Mouse (Mus musculus) hindbrain, postnatal 0 days (tissue): Measurements from ENCODE around the gene Sec24c. TPM values are rescaled to one million over a fixed set of nuclear protein-coding genes. Genes with fewer than 3 reads are reported as not detected.

Source experiments
- ATAC-seq: fragments of 200-750 bp; cut with Nextera tagmentation; 2 replicates; pipeline ENCODE4 v1.8.0; 2017; ENCODE audit warnings: mild to moderate bottlenecking, moderate TSS enrichment, moderate library complexity
- DNase-seq: peaks from one replicate; pipeline ENCODE4 v3.0.0-alpha.2; 2015; ENCODE audit warnings: low spot score
- H3K27ac ChIP-seq: fragments of 300-500 bp; sonication (generic); 2 replicates; pipeline ENCODE4 v1.5.1; 2014; ENCODE audit warnings: mild to moderate bottlenecking
- H3K27me3 ChIP-seq: fragments of 300-500 bp; sonication (generic); 2 replicates; pipeline ENCODE4 v1.6.1; 2014; ENCODE audit warnings: low read length, mixed read lengths; ENCODE audit not compliant: insufficient read depth
- H3K36me3 ChIP-seq: fragments of 300-500 bp; sonication (generic); 2 replicates; pipeline ENCODE4 v1.6.1; 2014; ENCODE audit warnings: low read length, mixed read lengths; ENCODE audit not compliant: insufficient read depth
- H3K4me1 ChIP-seq: fragments of 300-500 bp; sonication (generic); 2 replicates; pipeline ENCODE4 v1.6.1; 2014; ENCODE audit warnings: antibody characterized with exemption, low read length, mixed read lengths; ENCODE audit not compliant: insufficient read depth
- H3K4me2 ChIP-seq: fragments of 300-500 bp; sonication (generic); 2 replicates; pipeline ENCODE4 v1.6.1; 2014; ENCODE audit warnings: low read depth, mild to moderate bottlenecking, low read length, moderate library complexity, mixed read lengths
- H3K4me3 ChIP-seq: fragments of 300-500 bp; sonication (generic); 2 replicates; pipeline ENCODE4 v1.5.1; 2014; ENCODE audit warnings: low read length
- H3K9ac ChIP-seq: fragments of 300-500 bp; sonication (generic); replicated peaks from 2 replicates; pipeline ENCODE4 v1.6.1; 2014; ENCODE audit warnings: mild to moderate bottlenecking, low read length, moderate library complexity, mixed read lengths
- H3K9me3 ChIP-seq: fragments of 300-500 bp; sonication (generic); 2 replicates; pipeline ENCODE4 v1.6.1; 2016; ENCODE audit warnings: low read length, mixed read lengths
- CTCF ChIP-seq: IDR thresholded peaks from 2 replicates; pipeline ENCODE4 v1.5.1; 2016; ENCODE audit warnings: antibody characterized with exemption, control low read depth, low read depth
- WGBS: fragments of 180-500 bp; shearing (Covaris S2); extraction: QIAGEN DNeasy Blood & Tissue Kit; methylation state at CpG from one replicate; pipeline ENCODE4 v1.1.7; 2014; 5-methylcytosine and 5-hydroxymethylcytosine counted together
- polyA plus RNA-seq: library from polyadenylated mRNA; unstranded; fragments of >200 nt; fragmentation: Nextera tagmentation; extraction: Ambion mirVana; gene quantifications from 2 replicates; pipeline ENCODE4 v1.2.1, GENCODE M21; 2015
- total RNA-seq: library from RNA; depleted of rRNA; stranded (reverse); fragments of >200 nt; gene quantifications from 2 replicates; pipeline ENCODE4 v1.2.3, GENCODE M21; 2014

Sec24c gene
- total and polyA plus RNA-seq, 2 experiments from 2014 or later, result 58.7 to 166 TPM

DNA sequence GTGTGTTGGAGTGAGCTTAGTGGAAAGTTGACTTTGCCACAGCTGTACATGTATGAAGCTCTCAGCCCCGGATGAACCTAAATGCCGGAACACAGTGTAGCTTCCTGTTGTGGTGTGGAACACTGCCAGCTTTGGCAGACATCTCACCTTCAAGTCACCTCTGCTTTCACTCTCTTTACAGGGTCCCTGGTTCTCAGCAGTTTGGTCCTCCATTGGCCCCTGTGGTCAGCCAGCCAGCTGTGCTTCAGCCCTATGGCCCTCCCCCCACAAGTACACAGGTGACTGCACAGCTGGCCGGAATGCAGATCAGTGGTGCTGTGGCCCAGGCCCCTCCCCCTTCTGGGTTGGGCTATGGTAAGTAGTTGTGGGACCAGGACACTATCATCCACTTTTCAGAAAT, 8.4 kb downstream of the Sec24c start:
- DNase-seq (no peak), ATAC-seq (no peak)
- Histone ChIP-seq H3K4me3 (no peak overlapping the region), H3K4me1 (no peaks in the 10 kb centered on the region), H3K27me3 (no peaks in the 10 kb centered on the region), H3K27ac (no peak overlapping the region), H3K9me3 (no peaks in the 10 kb centered on the region), H3K9ac (no peak overlapping the region), H3K36me3 (peaks cover 65% of the 10 kb centered on the region), H3K4me2 (no peak overlapping the region)
- TF ChIP-seq CTCF, result no peak
- WGBS, result 61% methylated on average over 3 of the region's 3 CpGs

DNA sequence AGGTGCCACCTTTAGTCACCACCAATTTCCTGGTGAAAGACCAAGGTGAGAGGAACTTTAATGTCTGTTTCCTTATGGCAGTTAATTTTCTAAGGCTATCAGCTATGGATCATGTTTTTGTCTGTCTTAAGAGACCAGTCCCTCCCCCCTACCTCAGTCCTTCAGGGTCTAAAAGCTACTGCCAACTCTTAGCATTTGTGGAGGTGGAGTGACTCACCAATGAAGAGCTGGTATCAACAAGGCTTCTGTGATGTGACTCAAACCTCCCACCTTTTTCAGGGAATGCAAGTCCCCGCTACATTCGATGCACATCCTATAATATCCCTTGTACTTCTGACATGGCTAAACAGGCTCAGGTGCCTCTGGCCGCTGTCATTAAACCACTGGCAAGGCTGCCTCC, 12.5 kb downstream of the Sec24c start:
- no peak overlapping the region for H3K27ac ChIP-seq
- 0 out of 2 replicates have a peak overlapping the region, but pooled peaks have one; percentile 1 for H3K9ac ChIP-seq
- DNase-seq (no peak), ATAC-seq (no peak)
- no peak for TF ChIP-seq CTCF
- H3K27me3 ChIP-seq, result no peaks in the 10 kb centered on the region
- no peaks in the 10 kb centered on the region for H3K9me3 ChIP-seq
- WGBS, result 98% methylated on average over 3 of the region's 3 CpGs
- peaks cover 82% of the 10 kb centered on the region for H3K36me3 ChIP-seq
- H3K4me2 ChIP-seq, result no peak overlapping the region
- no peaks in the 10 kb centered on the region for H3K4me1 ChIP-seq
- no peak overlapping the region for H3K4me3 ChIP-seq

DNA sequence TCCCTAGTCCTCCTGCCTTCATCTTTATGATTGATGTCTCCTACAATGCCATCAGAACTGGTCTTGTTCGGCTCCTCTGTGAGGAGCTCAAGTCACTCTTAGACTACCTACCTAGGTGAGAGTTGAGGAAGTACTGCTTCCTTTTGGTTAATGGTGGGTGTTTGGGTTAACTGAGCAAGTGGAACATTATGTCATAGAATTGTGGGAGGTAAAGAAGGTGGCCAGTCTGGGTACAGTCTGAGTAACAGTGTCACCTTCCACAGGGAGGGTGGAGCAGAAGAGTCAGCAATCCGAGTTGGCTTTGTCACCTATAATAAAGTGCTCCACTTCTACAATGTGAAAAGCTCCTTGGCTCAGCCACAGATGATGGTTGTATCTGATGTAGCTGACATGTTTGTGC, 14.9 kb downstream of the Sec24c start:
- H3K27me3 ChIP-seq, result no peaks in the 10 kb centered on the region
- no peaks in the 10 kb centered on the region for H3K4me1 ChIP-seq
- H3K36me3 ChIP-seq, result peaks cover 85% of the 10 kb centered on the region
- ATAC-seq, result no peak
- no peak for TF ChIP-seq CTCF
- H3K27ac ChIP-seq, result no peak overlapping the region
- H3K9ac ChIP-seq, result no peak overlapping the region
- 95% methylated on average over 2 of the region's 2 CpGs for WGBS
- no peak overlapping the region for H3K4me2 ChIP-seq
- no peaks in the 10 kb centered on the region for H3K9me3 ChIP-seq
- no peak overlapping the region for H3K4me3 ChIP-seq
- no peak for DNase-seq

DNA sequence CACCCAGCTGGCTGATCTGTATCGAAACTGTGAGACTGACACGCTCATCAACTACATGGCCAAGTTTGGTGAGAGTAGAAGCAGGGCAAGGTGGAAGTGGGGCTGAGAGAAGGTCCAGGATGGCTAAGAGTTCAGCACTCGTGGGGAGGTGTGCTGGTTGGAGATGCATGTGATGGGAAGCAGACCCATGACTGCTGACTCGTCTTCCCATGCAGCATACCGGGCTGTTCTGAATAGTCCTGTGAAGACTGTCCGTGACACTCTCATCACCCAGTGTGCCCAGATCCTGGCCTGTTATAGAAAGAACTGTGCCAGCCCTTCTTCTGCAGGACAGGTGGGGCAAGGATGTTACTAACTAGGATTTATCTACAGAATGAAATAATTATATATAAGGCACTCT, 17.7 kb downstream of the Sec24c start:
- WGBS, result 90% methylated on average over 6 of the region's 6 CpGs
- H3K36me3 ChIP-seq, result peaks cover 63% of the 10 kb centered on the region

GRCm38 (mm10) chr14:20693589-20694101, 19.5 kb downstream of the Sec24c start:
- no peak overlapping the region for H3K4me3 ChIP-seq
- no peak overlapping the region for H3K27ac ChIP-seq
- H3K9ac ChIP-seq, result no peak overlapping the region
- TF ChIP-seq CTCF, result no peak
- H3K4me2 ChIP-seq, result no peak overlapping the region
- no peak for DNase-seq
- peaks cover 12% of the 10 kb centered on the region for H3K4me1 ChIP-seq
- H3K27me3 ChIP-seq, result no peaks in the 10 kb centered on the region
- WGBS, result 92% methylated on average over 10 of the region's 10 CpGs
- H3K36me3 ChIP-seq, result peaks cover 48% of the 10 kb centered on the region
- no peak for ATAC-seq
- no peaks in the 10 kb centered on the region for H3K9me3 ChIP-seq

More for the DNA sequence above, 17.7 kb downstream of the Sec24c start:
- H3K27me3 ChIP-seq, result no peaks in the 10 kb centered on the region
- H3K9ac ChIP-seq, result no peak overlapping the region
- ATAC-seq (no peak), DNase-seq (no peak)
- no peak overlapping the region for H3K4me2 ChIP-seq
- H3K9me3 ChIP-seq, result no peaks in the 10 kb centered on the region
- no peak for TF ChIP-seq CTCF
- H3K27ac ChIP-seq, result no peak overlapping the region
- H3K4me1 ChIP-seq, result peaks cover 10% of the 10 kb centered on the region
- no peak overlapping the region for H3K4me3 ChIP-seq

- H3K9me3 ChIP-seq, result no peaks in the 10 kb centered on the region
- H3K4me2 ChIP-seq, result peak overlapping the region; percentile 82
- H3K27me3 ChIP-seq, result no peaks in the 10 kb centered on the region
- 0 out of 2 replicates have a peak, but pooled peaks have one; percentile 1 for TF ChIP-seq CTCF
- 46% methylated on average over 13 of the region's 13 CpGs for WGBS
- H3K4me1 ChIP-seq, result peaks cover 12% of the 10 kb centered on the region
- peak overlapping the region; percentile 78 for H3K9ac ChIP-seq
- H3K4me3 ChIP-seq, result peak overlapping the region; percentile 73
- peaks cover 41% of the 10 kb centered on the region for H3K36me3 ChIP-seq
- ATAC-seq (peak; percentile 41; the same call in 1 of the 2 replicates), DNase-seq (no peak)
- peak overlapping the region; percentile 98 for H3K27ac ChIP-seq
Measured at GRCm38 (mm10) chr14:20694185-20694883, 20.2 kb downstream of the Sec24c start.
